Mouse (Mus musculus) adrenal gland, adult (tissue): ENCODE data around the gene Mpv17l2.
A peak's percentile ranks its signal among the peaks of the same experiment; 100 is the strongest.

ENCODE experiments used
- DNase-seq, 2 experiments: peaks; one replicate each; pipeline ENCODE4 v3.0.0; 2022 to 2023; ENCODE audit warnings: low spot score in 1 of 2; ENCODE audit not compliant: inconsistent age in 2 of 2

Gene Mpv17l2

DNA sequence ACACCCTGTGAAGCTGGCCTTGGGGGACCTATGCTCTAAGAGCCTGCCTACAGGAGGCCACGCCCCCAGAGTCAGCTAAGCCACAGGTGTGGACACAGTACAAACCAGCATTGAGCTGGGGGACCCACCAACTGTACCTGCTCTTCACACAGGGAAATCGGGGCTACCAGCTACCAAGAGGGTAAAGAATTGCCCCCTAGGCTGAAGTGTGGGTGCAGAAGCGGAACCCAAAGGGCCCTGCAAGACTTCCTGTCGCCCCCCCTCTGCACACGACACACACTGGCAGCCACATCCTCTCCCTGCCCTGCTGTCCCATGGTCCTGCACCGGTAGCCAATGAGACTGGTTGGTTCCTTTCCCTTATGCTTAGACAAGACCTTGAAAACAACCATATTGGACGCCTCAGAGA lies 30.6 kb upstream of the Mpv17l2 start:
- peak in 1 of 2 experiments; percentile 64 for DNase-seq

DNA sequence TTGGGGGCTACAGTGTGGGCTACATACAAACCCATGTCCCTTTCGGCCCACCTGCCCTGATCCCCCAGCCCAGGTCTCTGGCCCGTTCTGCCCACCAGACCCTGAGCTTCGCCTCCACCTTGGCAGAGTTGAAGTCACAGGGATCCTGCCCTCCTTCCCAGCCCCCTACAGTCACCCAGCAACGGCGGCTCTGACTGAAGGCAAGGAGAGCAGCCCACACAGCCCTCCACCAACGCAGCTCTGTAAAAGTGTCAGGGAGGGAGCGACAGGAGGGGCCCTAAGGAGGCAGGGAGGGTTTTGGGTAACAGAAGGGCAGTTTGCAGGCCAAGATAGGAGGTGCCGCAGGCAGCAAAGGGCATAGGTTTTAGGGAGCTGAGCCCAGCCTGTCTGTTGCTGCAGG lies 30.1 kb upstream of the Mpv17l2 start:
- DNase-seq: no peak

DNA sequence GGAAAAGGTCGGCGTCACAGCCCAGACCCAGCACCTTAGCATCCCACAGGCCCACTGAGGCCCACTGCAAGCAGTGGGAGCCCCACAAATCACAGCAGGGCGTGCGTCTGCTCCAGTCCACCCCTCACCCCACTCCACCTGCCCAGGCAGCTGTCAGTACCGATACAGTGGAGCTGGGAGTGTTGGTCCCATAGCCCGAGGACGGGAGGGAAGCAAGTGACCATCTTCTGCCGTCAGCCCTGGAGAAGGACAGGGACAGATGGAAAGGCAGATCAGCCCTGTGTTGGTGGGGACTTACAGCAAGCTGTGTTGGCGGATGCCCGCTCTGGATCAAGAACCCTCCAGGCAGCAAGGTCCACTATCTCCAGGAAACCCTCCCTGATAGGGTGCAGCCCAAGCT lies 28.3 kb upstream of the Mpv17l2 start:
- no peak for DNase-seq

DNA sequence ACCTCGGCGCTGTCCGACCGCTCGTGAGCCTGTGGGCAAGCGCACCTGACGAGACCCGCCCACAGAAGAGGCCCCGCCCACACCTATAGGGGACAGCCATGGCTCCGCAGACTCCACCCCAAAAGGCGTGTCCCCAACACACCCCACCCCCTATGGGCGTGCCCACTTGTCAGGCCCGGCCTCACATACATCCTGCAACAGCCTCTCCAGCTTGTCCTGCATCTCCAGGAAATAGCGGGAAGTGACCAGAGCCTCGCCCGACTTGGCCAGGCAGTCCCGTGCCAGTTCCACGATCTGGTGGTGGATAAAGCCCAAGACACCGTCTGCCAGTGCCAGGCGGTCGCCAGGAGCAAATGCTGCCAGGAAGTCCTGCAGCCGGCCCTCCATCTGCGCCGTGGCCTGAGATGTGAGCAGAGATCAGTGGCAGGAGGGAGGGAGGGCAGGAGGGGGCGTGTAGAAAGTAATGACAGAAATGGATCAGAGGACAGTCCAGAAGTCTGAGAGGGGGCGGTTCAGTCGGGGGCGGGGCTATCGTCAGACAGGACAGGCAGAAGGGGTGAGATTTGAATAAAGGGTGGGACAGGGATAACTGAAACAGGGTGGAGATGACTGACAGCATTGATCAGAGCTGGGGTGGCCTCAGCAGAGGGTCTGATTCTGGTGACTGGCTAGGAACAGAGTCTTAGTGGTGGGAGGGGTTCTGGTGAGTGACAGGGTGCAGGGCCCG lies 27.4 kb upstream of the Mpv17l2 start:
- no peak for DNase-seq

DNA sequence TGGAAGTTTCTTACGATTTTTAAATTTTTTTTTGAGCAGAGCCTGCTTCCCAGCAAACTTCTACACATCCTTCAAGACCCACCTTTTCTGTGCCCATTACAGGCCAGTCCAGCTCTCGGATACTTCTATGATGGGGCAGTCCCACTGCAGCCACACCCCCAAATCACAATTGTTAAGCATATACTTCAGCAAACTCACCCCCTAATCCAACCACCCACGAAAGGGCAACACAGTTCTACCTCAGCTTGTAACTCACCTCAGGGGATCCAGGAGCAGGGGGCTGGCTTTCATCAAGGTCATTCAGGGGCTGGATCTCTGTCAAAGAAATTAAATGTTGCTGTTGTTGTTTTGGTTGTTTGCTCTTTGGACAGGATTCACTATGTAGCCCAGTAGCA lies 26.3 kb upstream of the Mpv17l2 start:
- DNase-seq: no peak

DNA sequence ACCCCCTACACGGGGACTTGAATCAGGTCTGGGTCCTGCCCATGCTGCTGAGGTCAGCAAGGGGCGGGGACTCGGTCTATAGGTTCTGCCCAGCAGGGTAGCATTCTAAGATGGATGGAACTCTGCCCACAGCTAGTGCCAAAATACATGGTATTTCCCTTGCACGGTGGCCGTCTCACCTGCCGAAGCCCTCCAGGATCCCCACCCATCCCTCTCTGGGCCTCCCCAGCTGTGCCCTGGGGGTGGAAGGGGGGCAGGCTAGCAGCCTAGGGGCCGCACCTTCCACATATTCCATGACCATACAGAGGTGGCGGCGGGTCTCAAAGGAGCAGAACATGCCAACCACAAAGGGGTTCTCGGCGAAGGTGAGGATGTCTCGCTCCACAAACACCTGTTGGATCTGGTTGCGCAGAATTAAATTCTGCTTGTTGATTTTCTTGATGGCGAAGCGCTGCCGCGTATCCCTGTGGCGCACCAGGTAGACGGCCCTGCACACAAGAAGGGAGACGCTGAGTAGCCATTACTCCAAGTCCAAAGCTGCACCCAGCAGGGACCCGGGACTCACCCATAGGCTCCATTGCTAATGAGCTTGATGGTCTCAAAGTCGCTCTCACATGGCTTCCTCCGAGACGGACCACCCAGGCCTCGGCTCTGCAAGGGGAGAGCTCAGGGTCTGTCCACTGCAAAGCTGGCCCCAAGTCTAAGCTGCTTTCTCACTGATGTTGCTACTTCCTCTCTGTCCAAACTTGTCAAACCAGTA lies 25.7 kb upstream of the Mpv17l2 start:
- DNase-seq: no peak

DNA sequence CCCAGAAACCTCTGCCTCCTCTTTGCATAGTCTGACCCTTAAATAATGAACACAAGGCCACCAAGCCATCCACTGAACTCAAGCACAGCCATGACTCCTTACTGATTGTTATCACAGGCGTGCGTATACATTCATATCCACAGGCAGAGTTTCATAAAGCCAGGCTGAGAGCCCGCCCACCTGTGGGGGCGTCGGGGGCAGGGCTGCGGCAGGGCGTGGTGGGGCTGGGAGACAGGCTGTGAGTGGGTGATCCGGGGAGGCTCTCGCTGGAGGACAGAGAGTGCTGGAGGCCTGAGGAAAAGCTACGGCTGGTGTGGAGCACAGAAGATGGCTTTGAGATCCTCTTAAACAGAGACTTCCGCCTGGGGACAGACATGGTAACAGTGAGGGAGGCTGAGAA lies 19.3 kb upstream of the Mpv17l2 start:
- DNase-seq: no peak

DNA sequence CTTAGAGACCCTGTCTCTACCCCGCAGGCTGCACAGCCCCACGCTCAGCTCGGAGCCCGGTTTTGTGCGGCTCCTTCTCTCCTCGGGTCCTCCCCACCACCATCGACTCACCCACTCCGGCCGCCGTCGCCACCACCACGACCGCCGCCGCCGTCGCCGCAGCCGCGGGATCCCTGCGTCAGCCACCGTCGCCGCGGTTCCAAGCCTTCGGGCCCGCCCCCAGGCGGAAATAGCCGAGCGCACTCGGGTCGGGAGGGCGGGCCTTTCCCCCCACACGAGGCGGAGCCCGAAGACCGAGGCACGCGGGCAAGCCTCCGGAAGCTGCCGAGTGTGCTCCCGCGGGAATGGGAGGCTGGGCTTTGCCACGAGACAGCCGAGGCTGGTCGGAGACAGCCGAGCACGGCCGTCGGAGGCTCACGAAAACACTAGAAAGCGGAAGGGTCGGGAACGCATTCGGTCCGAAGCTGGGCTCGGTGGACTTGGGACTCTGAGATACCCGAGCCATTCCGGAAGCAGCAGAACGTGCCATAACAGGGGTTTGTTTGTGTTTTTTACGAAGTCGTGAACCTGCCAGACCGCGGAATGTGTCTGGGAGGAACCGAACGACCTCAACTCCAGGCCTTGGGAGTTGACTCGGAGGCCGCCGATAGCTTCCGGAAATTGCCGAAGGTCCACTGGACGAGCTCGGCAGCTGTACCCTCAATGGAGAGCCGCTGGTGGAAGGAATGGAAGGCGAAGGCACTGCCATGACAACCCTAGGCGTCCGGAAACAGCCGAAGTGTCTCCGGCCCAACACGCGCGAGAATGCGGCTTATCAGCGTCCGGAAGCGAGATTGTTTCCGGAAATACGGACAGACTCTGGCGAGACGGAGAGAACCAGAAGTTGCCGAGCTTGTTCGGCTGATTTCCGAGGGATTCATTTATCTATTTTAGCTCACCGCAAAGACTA lies 16.0 kb upstream of the Mpv17l2 start, which contains the start of gene Pik3r2:
Gene Pik3r2 (minus strand): TSS at position 218 of the 949 bp plus-strand sequence.
- DNase-seq: peak; percentile 98 to 99

DNA sequence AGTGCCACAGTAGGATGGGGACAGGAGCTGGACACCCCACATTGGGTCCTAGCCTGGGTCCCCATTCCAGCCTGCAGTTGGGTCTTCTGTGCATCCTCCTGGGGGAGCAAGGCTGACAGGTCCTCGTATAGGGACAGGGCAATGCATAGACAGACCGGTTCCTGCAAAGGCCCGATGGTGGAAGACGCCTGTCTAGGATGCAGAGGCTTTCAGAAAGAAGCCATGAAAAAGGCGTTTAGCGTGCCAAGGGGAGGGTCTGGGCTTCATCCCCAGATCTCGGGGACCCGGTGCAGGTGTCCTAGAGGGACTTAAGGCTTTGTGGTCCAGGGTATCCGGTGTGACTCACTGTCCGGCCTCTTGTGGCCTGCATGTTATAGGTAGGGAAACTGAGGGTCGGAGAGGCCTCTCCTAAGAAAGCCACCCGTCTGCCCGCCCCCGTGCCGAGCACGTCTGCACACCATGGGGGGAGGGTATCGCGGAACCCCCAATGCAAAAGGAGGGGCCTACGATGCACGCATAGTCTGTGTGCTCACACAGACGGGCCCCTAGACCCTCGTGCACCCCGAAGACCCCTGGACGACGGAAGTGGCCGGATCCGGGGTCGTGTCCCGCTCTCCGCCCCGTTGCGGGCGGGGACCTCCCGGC lies 15.2 kb upstream of the Mpv17l2 start:
- peak in 1 of 2 experiments; percentile 84 for DNase-seq

DNA sequence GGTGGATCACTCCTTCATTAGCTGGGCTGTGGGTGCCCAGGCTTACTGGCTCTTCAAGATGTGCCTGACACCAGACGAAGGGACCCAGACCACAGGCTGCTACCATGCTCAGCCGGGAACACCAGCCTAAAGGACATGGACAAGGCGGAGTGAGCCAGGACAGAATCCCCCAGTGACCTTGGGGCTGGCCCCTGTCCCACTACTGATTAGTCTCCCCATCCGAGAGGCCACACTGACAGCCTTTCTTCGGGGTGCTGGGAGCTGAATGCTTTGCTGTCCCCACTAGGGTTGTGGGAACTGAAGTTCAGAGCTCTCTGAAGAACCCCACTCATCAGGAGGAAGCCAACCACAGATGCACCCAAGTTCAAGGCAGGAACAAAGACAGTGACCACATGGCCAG lies 14.5 kb upstream of the Mpv17l2 start:
- peak; percentile 42 to 67 for DNase-seq

DNA sequence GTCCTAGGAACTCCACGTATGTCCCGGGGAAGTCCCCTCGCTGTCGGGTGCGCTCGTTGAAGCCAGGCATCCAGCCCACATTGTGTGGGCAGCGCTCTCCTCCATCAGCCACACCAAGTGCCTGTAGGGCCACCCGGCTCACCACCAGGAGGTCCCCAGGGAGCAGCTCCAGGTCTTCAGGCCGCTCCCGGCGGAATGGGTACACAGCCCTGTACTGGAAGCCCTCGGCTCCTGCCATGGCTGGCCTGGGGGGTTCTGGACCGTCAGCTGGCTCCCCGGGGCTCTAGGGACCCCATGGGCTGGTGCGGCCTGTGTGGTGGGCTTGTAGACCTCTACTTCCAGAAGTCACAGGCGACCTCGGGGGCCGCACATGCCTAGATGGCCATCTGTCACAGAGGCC lies 14.0 kb upstream of the Mpv17l2 start:
- DNase-seq: peak; percentile 53 to 63

DNA sequence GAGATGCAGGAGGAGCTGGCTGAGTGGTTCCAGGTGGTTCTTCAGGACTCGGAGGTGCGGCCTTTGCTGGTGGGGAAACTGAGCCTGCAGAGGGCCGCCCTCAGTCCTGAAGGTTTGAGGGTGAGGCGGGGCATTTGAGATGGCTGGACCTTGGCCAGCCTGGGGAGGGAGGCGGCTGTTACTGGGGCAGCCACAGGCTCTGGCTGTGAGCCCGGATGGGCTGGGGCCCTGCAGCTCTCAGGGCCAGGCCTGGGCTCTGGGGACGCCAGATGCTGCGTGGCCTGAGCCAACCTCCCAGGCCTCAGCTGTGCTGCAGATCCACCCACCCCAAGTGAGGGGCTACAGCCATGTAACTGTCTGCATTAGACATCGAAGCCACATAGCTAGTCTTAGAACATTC lies 13.1 kb upstream of the Mpv17l2 start:
- peak; percentile 82 to 91 for DNase-seq

DNA sequence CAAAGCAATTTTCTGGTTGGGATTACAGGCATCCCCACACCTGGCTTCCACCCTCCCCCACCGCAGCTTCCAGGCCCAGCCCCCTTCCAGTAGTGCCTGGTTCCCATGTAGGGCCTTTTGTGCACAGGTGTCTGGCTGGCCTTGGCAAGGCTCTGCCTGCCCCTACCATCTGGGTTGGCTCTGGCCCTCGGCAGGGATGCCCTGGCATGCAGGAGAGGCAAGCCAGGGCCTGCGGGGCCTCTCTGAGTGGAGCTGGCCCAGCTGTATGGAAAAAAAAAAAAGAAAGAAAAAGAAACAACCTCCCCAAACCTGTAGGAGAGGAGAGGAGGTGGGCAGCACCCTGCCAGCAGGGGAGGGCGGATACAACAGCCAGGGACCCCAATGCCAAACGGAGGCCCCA lies 12.7 kb upstream of the Mpv17l2 start:
- no peak for DNase-seq

DNA sequence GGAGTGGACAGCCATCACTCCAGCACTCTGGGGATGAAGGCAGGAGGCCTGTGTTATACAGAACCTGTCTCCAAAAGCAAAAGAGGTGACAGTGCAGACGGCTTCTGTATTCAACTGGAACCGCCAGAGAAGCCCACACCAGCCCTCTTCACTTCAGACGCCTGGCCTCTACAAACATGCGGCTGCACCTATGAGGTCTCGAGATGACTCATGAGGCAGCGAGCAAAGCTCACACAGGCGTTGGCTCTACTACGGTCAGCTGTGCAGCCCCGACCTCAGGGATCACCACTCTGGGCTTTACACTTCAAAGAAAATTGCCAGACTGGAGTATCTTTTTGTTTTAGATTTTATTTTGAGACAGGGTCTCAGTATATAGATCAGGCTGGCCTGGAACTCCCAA lies 12.1 kb upstream of the Mpv17l2 start:
- peak; percentile 33 to 50 for DNase-seq

DNA sequence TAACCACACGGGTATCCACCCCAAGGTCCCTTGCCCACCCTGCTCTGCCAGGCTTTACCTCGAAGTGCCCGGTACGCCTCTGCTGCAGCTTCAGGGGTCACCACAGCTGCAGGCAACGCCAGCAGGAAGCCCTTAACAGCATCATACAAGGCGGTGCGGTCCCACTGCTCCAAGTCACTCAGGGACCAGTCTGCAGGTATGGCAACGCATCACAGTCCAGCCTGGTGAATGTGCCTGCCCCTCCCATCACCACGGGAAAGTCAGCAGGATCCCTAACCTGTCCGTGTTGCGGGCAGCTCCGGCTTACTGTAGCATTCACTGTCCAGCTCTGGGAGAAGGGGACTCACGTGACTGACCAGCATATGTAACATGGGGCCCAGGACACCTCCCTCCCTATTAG lies 11.3 kb upstream of the Mpv17l2 start:
- no peak for DNase-seq

DNA sequence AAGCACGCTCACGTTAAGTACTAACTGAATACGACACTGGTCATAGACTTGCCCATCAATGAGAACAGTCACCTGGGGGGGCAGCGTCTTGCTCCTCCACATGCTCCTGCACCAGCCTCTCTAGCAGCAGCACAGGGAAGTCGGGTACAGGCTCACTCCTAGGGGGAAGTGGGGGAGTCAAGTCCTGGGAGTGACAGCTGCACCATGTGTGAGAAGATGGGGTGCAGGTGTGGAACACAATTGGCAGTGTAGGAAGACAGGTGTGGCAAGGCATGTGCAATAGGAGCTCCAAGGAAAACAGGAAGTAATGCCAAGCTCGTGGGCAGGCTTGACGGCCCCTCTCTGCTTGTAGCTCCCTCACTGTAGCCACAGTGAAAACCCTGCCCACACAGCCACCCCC lies 10.5 kb upstream of the Mpv17l2 start:
- no peak for DNase-seq

DNA sequence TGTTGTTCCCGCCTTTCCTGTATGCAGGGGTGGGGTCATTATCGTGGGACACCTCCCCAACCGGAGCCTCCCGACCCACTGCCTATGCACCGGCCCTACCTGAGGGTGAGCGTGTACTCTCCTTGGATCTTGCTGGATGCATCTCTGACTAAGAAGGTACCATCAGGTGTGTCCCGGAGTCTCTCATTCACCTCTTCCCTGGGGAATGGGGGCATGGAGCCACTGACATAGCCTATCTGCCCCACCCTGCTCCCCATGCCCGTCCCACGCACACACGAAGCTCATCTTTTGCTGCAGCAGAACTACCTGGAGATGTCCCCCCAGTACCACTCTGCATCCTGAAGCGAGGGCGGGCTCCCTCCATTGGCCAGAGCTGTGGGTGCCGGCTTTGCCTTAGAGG lies 10.0 kb upstream of the Mpv17l2 start:
- no peak for DNase-seq

DNA sequence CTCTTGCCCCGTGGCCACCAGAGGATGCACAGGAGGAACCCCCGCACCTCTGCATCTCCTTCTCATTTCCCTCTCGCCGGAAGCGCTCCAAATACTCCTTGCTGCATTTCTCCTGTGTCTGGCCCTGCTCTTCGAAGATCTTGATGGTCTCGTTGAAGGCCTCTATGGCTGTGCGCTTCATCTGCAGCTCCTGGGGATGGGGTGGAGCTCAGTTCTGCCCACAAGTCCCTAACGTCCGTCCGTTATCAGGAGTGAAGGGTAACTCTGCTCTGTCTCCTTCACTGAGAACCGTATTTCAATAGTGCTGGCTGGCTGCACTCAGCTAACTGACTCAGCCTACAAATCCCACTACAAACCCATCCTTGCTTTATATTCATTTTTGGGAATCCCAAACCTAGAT lies 9.1 kb upstream of the Mpv17l2 start:
- DNase-seq: no peak

DNA sequence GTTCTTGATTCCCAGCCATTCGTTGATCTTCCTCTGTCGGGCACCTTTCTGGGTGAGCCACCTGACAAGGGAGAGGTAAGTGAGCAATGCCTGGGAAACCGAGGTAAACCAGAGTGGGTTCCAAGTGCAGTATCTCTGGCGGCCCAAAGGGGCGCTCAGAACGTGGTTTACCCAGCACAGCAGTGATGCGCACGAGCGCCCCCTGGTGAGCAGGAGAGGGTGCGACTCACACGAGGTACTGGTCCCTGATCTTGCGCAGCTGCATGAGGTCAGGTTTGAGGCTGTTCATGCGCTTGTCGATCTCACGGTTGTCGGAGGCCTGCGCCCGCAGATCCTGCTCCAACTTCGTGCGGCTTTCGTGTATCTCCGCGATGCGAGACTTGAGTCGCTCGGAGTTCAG lies 8.6 kb upstream of the Mpv17l2 start:
- peak; percentile 93 to 97 for DNase-seq

DNA sequence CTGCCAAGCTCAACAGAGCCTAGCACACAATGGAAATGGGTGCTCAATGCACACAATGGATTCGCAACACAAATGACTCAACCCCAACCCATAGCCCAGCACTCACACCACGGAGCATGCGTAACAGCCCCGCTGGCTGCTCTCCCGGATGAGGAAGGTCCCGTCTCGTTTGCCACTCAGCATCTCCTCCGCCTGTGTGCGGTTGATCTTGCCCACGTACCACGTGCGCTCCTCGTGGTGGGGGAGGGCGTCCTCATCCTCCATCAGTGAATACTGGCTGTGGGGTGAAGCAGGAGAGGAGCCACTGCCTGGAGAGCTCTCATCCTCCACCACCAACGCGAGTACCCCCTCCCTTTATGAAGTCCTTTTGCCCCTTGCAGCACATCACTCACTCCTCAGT lies 8.2 kb upstream of the Mpv17l2 start:
- DNase-seq: peak in 1 of 2 experiments; percentile 54

DNA sequence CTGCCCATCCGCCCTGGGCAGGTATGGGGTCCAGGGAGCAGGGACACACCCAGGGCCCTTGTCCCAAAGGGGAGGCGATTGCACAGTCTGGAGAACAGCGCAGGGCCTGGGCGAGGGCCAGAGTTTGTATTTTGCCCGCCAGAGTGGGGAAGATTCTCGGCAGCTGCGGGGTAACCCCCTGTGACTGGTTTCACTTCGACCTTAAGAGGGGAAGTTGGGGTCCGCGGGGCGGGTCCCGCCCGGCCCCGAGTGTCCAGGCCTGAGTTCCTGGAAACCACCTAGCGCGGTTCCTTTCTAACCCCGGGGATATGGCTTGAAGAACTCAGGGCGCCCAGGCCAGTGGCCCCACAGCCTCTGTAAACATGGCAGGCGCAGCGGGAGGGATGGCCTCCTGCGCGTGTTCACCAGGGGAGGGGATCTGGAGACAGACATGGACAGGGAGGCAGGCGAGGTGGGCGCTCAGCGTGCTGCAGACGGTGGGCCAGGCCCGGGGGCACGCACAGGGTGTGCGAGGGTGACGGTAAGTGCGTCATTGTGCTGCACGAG lies 7.6 kb upstream of the Mpv17l2 start:
- DNase-seq: peak; percentile 55 to 60
